8 mouse cellular contexts compared by ENCODE assay signal in genomic region chr5:110808821-110809666, GRCm38 (mm10). TPM values are rescaled to one million over a fixed set of nuclear protein-coding genes. Genes with fewer than 3 reads are reported as not detected.
DNase-seq lines count a peak whose midpoint lies in the region; ATAC-seq and TF ChIP-seq lines count a peak whose summit lies in the region.

No protein-coding gene starts in this region.

- no peak for TF ChIP-seq EP300 in heart, adult 2 months (IDR thresholded peaks at IDR 0.05; ENCODE audit: insufficient read depth, low read depth, low read length)
- no peak for TF ChIP-seq EP300 in lung, postnatal 0 days (IDR thresholded peaks at IDR 0.05)

- H3K79me2 ChIP-seq in heart, adult 2 months (replicated peaks; ENCODE audit: control insufficient read depth, insufficient read depth, low read length) = peaks cover 3% of the 10 kb centered on the region

- no peaks in the 10 kb centered on the region for H3K36me3 ChIP-seq in testis, adult 2 months (ENCODE audit: control insufficient read depth, insufficient read depth, low read length)
- H3K36me3 ChIP-seq in heart, adult 2 months (ENCODE audit: control insufficient read depth, insufficient read depth, low read length) = peaks cover 5% of the 10 kb centered on the region
- no peaks in the 10 kb centered on the region for H3K36me3 ChIP-seq in kidney, adult 2 months (ENCODE audit: control insufficient read depth, insufficient read depth, low read length)
- peaks cover 6% of the 10 kb centered on the region; the same call in 1 of the 2 replicates for H3K36me3 ChIP-seq in lung, postnatal 0 days (ENCODE audit: insufficient read depth, low read length)
- H3K36me3 ChIP-seq in stomach, embryonic 14.5 days (ENCODE audit: control insufficient read depth, insufficient read depth, low read length) = peaks cover 10% of the 10 kb centered on the region; the same call in 1 of the 2 replicates

- DNase-seq in testis, postnatal 10 days (ENCODE audit: low spot score) = no peak
- DNase-seq in cerebellum, adult 8-10 months = peak; percentile 49
- peak; percentile 39 to 64 for DNase-seq in heart, adult 2 months
- peak; percentile 49 for DNase-seq in kidney, adult 2 months
- peak; percentile 49 for DNase-seq in lung, postnatal 0 days (ENCODE audit: low spot score)
- no peak for DNase-seq in right cerebral cortex, postnatal 25 days

- no peak for TF ChIP-seq CTCF in testis, adult 2 months (IDR thresholded peaks at IDR 0.05; ENCODE audit: control insufficient read depth, insufficient read depth, insufficient replicate concordance, low read depth, low read length)
- no peak for TF ChIP-seq CTCF in heart, adult 2 months (IDR thresholded peaks at IDR 0.05)
- TF ChIP-seq CTCF in kidney, adult 2 months (conservative IDR thresholded peaks at IDR 0.05; ENCODE audit: insufficient read depth, insufficient read length, low read depth, low read length) = no peak
- 0 out of 2 replicates have a peak, but pooled peaks have one; percentile 3 for TF ChIP-seq CTCF in lung, postnatal 0 days (IDR thresholded peaks at IDR 0.05)

- no peaks in the 10 kb centered on the region for H3K9me3 ChIP-seq in lung, postnatal 0 days (ENCODE audit: low read length)
- no peaks in the 10 kb centered on the region for H3K9me3 ChIP-seq in stomach, embryonic 14.5 days (ENCODE audit: control insufficient read depth, low read depth, low read length)

- peak overlapping the region; percentile 95 for H3K4me2 ChIP-seq in lung, postnatal 0 days (replicated peaks; ENCODE audit: low read depth, low read length)
- H3K4me2 ChIP-seq in stomach, embryonic 14.5 days (replicated peaks; ENCODE audit: low read depth, low read length) = peak overlapping the region; percentile 96

- no peak for TF ChIP-seq POLR2A in testis, adult 2 months (IDR thresholded peaks at IDR 0.05; ENCODE audit: control insufficient read depth, low read depth, low read length)
- no peak for TF ChIP-seq POLR2A in heart, adult 2 months (IDR thresholded peaks at IDR 0.05; ENCODE audit: insufficient read depth, low read depth, low read length)
- TF ChIP-seq POLR2A in kidney, adult 2 months (IDR thresholded peaks at IDR 0.05; ENCODE audit: low read depth, low read length) = no peak

- H3K4me3 ChIP-seq in testis, adult 2 months (ENCODE audit: control insufficient read depth, low read depth, low read length) = peak overlapping the region; percentile 98
- peak overlapping the region; percentile 91 for H3K4me3 ChIP-seq in heart, adult 2 months
- H3K4me3 ChIP-seq in kidney, adult 2 months (ENCODE audit: insufficient read depth, low read depth, low read length) = peak overlapping the region; percentile 92
- peak overlapping the region; percentile 97 for H3K4me3 ChIP-seq in lung, postnatal 0 days (ENCODE audit: low read depth, low read length)
- peak overlapping the region; percentile 79 for H3K4me3 ChIP-seq in stomach, embryonic 14.5 days (ENCODE audit: low read depth, low read length)

- peak overlapping the region; percentile 99 for H3K9ac ChIP-seq in heart, adult 2 months (ENCODE audit: low read depth, low read length)
- peak overlapping the region; percentile 95 for H3K9ac ChIP-seq in lung, postnatal 0 days (replicated peaks; ENCODE audit: low read depth)
- peak overlapping the region; percentile 89 for H3K9ac ChIP-seq in stomach, embryonic 14.5 days (replicated peaks; ENCODE audit: low read depth, low read length)

- intact Hi-C loops in heart, adult 2 months (cut with DNase I) = loop anchor here (2.0 kb wide), 1 partner anchor 38 kb away; the partner anchor contains the start of gene Ep400

- H3K4me1 ChIP-seq in testis, adult 2 months (ENCODE audit: control insufficient read depth, insufficient read depth, low read length) = peaks cover 19% of the 10 kb centered on the region
- peaks cover 13% of the 10 kb centered on the region for H3K4me1 ChIP-seq in heart, adult 2 months (ENCODE audit: control insufficient read depth, insufficient read depth, low read length)
- H3K4me1 ChIP-seq in kidney, adult 2 months (ENCODE audit: control insufficient read depth, insufficient read depth, low read length) = peaks cover 12% of the 10 kb centered on the region
- peaks cover 7% of the 10 kb centered on the region; the same call in 1 of the 2 replicates for H3K4me1 ChIP-seq in lung, postnatal 0 days (ENCODE audit: insufficient read depth, low read depth, low read length)
- peaks cover 13% of the 10 kb centered on the region for H3K4me1 ChIP-seq in stomach, embryonic 14.5 days (ENCODE audit: control insufficient read depth, insufficient read depth, low read length)

- H3K27ac ChIP-seq in testis, adult 2 months (ENCODE audit: control insufficient read depth, insufficient read depth, low read depth, low read length) = peak overlapping the region; percentile 87
- peak overlapping the region; percentile 83 for H3K27ac ChIP-seq in heart, adult 2 months
- peak overlapping the region; percentile 81 for H3K27ac ChIP-seq in kidney, adult 2 months (ENCODE audit: insufficient read depth, low read depth, low read length)
- peak overlapping the region; percentile 94 for H3K27ac ChIP-seq in lung, postnatal 0 days (ENCODE audit: low read length)
- peak overlapping the region; percentile 89 for H3K27ac ChIP-seq in stomach, embryonic 14.5 days (ENCODE audit: low read length)

- WGBS in heart, adult 2 months = 1% methylated on average over 27 of the region's 27 CpGs
- WGBS in kidney, adult 2 months = 1% methylated on average over 27 of the region's 27 CpGs
- WGBS in lung, postnatal 0 days = under 1% methylated on average over 27 of the region's 27 CpGs
- WGBS in stomach, embryonic 14.5 days = 1% methylated on average over 27 of the region's 27 CpGs

- H3K27me3 ChIP-seq in testis, adult 2 months (ENCODE audit: control insufficient read depth, insufficient read depth, low read length) = no peaks in the 10 kb centered on the region
- H3K27me3 ChIP-seq in heart, adult 2 months (ENCODE audit: control insufficient read depth, insufficient read depth, low read length) = no peaks in the 10 kb centered on the region
- H3K27me3 ChIP-seq in kidney, adult 2 months (replicated peaks; ENCODE audit: control insufficient read depth, insufficient read depth, low read length) = no peaks in the 10 kb centered on the region
- no peaks in the 10 kb centered on the region for H3K27me3 ChIP-seq in lung, postnatal 0 days (replicated peaks; ENCODE audit: insufficient read depth, low read length)
- H3K27me3 ChIP-seq in stomach, embryonic 14.5 days (ENCODE audit: control insufficient read depth, insufficient read depth, low read length) = no peaks in the 10 kb centered on the region

- ATAC-seq in lung, postnatal 0 days = no peak
- ATAC-seq in stomach, embryonic 14.5 days (ENCODE audit: insufficient number of reproducible peaks, insufficient read depth, low FRiP score, low read depth) = no peak

RNA-seq across cellular contexts. Expression of gene Ulk1, which starts 0.9 kb away (rescaled TPM):
- polyA plus RNA-seq in testis, adult 2 months (2012; rRNA removed) = 15.4 and 16.1 TPM in 2 replicates
- total RNA-seq in heart, adult 2 months (2021) = 10 to 100 TPM; 64.8 to 82.1 TPM
- polyA plus RNA-seq in heart, adult 2 months (2012; rRNA removed) = 55.9 and 62.6 TPM in 2 replicates
- 43.7 and 44.0 TPM in 2 replicates for polyA plus RNA-seq in kidney, adult 2 months (2012; rRNA removed)
- 11.8 and 11.9 TPM in 2 replicates for polyA plus RNA-seq in lung, postnatal 0 days (2015; fragmentation: Nextera tagmentation; extraction: Ambion mirVana)
- 27.7 and 28.4 TPM in 2 replicates for polyA plus RNA-seq in stomach, embryonic 14.5 days (2014; fragmentation: Nextera tagmentation; extraction: Ambion mirVana)

RNA-seq across cellular contexts. Expression of gene Pus1, which starts 28.6 kb away (rescaled TPM):
- polyA plus RNA-seq in testis, adult 2 months (2012; rRNA removed) = 5.2 and 5.6 TPM in 2 replicates
- 10 to 100 TPM; 19.1 to 21.3 TPM for total RNA-seq in heart, adult 2 months (2021)
- 15.8 and 16.2 TPM in 2 replicates for polyA plus RNA-seq in heart, adult 2 months (2012; rRNA removed)
- 38.6 TPM in 2 replicates for polyA plus RNA-seq in kidney, adult 2 months (2012; rRNA removed)
- polyA plus RNA-seq in lung, postnatal 0 days (2015; fragmentation: Nextera tagmentation; extraction: Ambion mirVana) = 12.5 and 14.2 TPM in 2 replicates
- 20.2 and 21.9 TPM in 2 replicates for polyA plus RNA-seq in stomach, embryonic 14.5 days (2014; fragmentation: Nextera tagmentation; extraction: Ambion mirVana)

RNA-seq across cellular contexts. Expression of gene Hscb, which starts 30.5 kb away (rescaled TPM):
- polyA plus RNA-seq in testis, adult 2 months (2012; rRNA removed) = 15.8 and 16.3 TPM in 2 replicates
- 10 to 100 TPM; 18.5 to 18.7 TPM for total RNA-seq in heart, adult 2 months (2021)
- polyA plus RNA-seq in heart, adult 2 months (2012; rRNA removed) = 14.8 and 17.7 TPM in 2 replicates
- 29.6 and 31.3 TPM in 2 replicates for polyA plus RNA-seq in kidney, adult 2 months (2012; rRNA removed)
- polyA plus RNA-seq in lung, postnatal 0 days (2015; fragmentation: Nextera tagmentation; extraction: Ambion mirVana) = 30.2 and 32.0 TPM in 2 replicates
- polyA plus RNA-seq in stomach, embryonic 14.5 days (2014; fragmentation: Nextera tagmentation; extraction: Ambion mirVana) = 26.6 and 28.4 TPM in 2 replicates

RNA-seq across cellular contexts. Expression of gene Chek2, which starts 30.7 kb away (rescaled TPM):
- 1.5 and 1.7 TPM in 2 replicates for polyA plus RNA-seq in testis, adult 2 months (2012; rRNA removed)
- 1 to 10 TPM; 2.6 to 3.1 TPM for total RNA-seq in heart, adult 2 months (2021)
- polyA plus RNA-seq in heart, adult 2 months (2012; rRNA removed) = 3.4 and 5.5 TPM in 2 replicates
- polyA plus RNA-seq in kidney, adult 2 months (2012; rRNA removed) = 4.5 and 5.4 TPM in 2 replicates
- 5.7 and 7.9 TPM in 2 replicates for polyA plus RNA-seq in lung, postnatal 0 days (2015; fragmentation: Nextera tagmentation; extraction: Ambion mirVana)
- 32.1 and 32.9 TPM in 2 replicates for polyA plus RNA-seq in stomach, embryonic 14.5 days (2014; fragmentation: Nextera tagmentation; extraction: Ambion mirVana)

RNA-seq across cellular contexts. Expression of gene Ep400, which starts 38.5 kb away (rescaled TPM):
- polyA plus RNA-seq in testis, adult 2 months (2012; rRNA removed) = 196 and 227 TPM in 2 replicates
- 10 to 100 TPM; 31.4 to 32.6 TPM for total RNA-seq in heart, adult 2 months (2021)
- 18.4 and 21.0 TPM in 2 replicates for polyA plus RNA-seq in heart, adult 2 months (2012; rRNA removed)
- 28.2 and 29.6 TPM in 2 replicates for polyA plus RNA-seq in kidney, adult 2 months (2012; rRNA removed)
- polyA plus RNA-seq in lung, postnatal 0 days (2015; fragmentation: Nextera tagmentation; extraction: Ambion mirVana) = 16.7 and 17.5 TPM in 2 replicates
- 50.3 and 51.6 TPM in 2 replicates for polyA plus RNA-seq in stomach, embryonic 14.5 days (2014; fragmentation: Nextera tagmentation; extraction: Ambion mirVana)

Comparison
In these comparisons a context has a peak if more than half of its experiments do, and no peak if none do; other contexts are left out.
1. DNase-seq: peak in cerebellum, adult 8-10 months (single experiment), heart, adult 2 months (2 of 2), kidney, adult 2 months (single experiment) and lung, postnatal 0 days (single experiment); none in testis, postnatal 10 days (single experiment) and right cerebral cortex, postnatal 25 days (single experiment).
2. Peak in every context shown above with its lines, with median percentiles within 50 percentile points of each other: H3K27ac ChIP-seq, H3K4me3 ChIP-seq and H3K9ac ChIP-seq.